Mouse (Mus musculus) neural tube, embryonic 10.5 days (tissue): ENCODE results near the gene Hspb11.

ENCODE experiments used
- DNase-seq: peaks from one replicate; pipeline ENCODE4 v3.0.0-alpha.2; 2017; ENCODE audit warnings: low spot score; ENCODE audit errors: extremely low spot score

Gene Hspb11

GRCm38 (mm10) chr4:107250494-107250893, 2.9 kb upstream of the Hspb11 start:
- no peak for DNase-seq

- DNase-seq, result peak; percentile 18
These were observed 871 bp upstream of the Hspb11 start for GRCm38 (mm10) chr4:107252522-107252921.

- DNase-seq, result peak; percentile 23
These were observed 1.0 kb downstream of the Hspb11 start for GRCm38 (mm10) chr4:107254414-107254813.

GRCm38 (mm10) chr4:107260001-107260400, 6.6 kb downstream of the Hspb11 start:
- DNase-seq, result no peak

- DNase-seq, result no peak
These were observed 20.3 kb downstream of the Hspb11 start for GRCm38 (mm10) chr4:107273683-107274082.

GRCm38 (mm10) chr4:107274511-107274910, 21.1 kb downstream of the Hspb11 start:
- no peak for DNase-seq

- DNase-seq, result no peak
These were observed 24.9 kb downstream of the Hspb11 start for GRCm38 (mm10) chr4:107278188-107278707.

GRCm38 (mm10) chr4:107280843-107281475, 27.6 kb downstream of the Hspb11 start:
- DNase-seq, result no peak

GRCm38 (mm10) chr4:107285446-107286200, 32.2 kb downstream of the Hspb11 start:
- DNase-seq, result no peak

GRCm38 (mm10) chr4:107286386-107286785, 33.0 kb downstream of the Hspb11 start:
- DNase-seq, result no peak

GRCm38 (mm10) chr4:107287517-107287916, 34.1 kb downstream of the Hspb11 start:
- DNase-seq, result no peak

- DNase-seq, result no peak
These were observed 38.3 kb downstream of the Hspb11 start for GRCm38 (mm10) chr4:107291611-107292272.

- DNase-seq, result no peak
These were observed 38.9 kb downstream of the Hspb11 start for GRCm38 (mm10) chr4:107292273-107292662.

GRCm38 (mm10) chr4:107298071-107298606, 44.7 kb downstream of the Hspb11 start:
- no peak for DNase-seq

- no peak for DNase-seq
These were observed 46.5 kb downstream of the Hspb11 start for GRCm38 (mm10) chr4:107299779-107300340.

GRCm38 (mm10) chr4:107300371-107300770, 47.0 kb downstream of the Hspb11 start:
- no peak for DNase-seq

- DNase-seq, result no peak
These were observed 47.6 kb downstream of the Hspb11 start for GRCm38 (mm10) chr4:107300902-107301555.

- no peak for DNase-seq
These were observed 48.8 kb downstream of the Hspb11 start for GRCm38 (mm10) chr4:107302221-107302620.

GRCm38 (mm10) chr4:107302832-107303231, 49.4 kb downstream of the Hspb11 start:
- DNase-seq, result no peak

- no peak for DNase-seq
These were observed 50.1 kb downstream of the Hspb11 start for GRCm38 (mm10) chr4:107303531-107303930.

- no peak for DNase-seq
These were observed 53.6 kb downstream of the Hspb11 start, which contains the start of gene Dio1 for GRCm38 (mm10) chr4:107306966-107307365. Dio1 (minus strand) TSS chr4:107307169.
